In genomic region chr4:141630021-141630420, GRCm38 (mm10) we compare ENCODE assay signal across 22 mouse cellular contexts. TPM values are rescaled to one million over a fixed set of nuclear protein-coding genes. Genes with fewer than 3 reads are reported as not detected.
"Had no signal": no experiment of that assay in that cellular context is flagged by ENCODE, and none has a peak within 500 bp of the region (broad histone marks: within the 10 kb centered on the region; RNA-seq: fewer than 3 reads in every experiment).

No protein-coding gene starts in this region.

- H3K4me2 ChIP-seq: neural tube, embryonic 12.5 days; neural tube, embryonic 13.5 days; neural tube, embryonic 15.5 days; stomach, embryonic 15.5 days had no signal

- DNase-seq: retina, postnatal 1 day; right cerebral cortex, adult 18-20 months; right cerebral cortex, postnatal 14 days; right cerebral cortex, postnatal 25 days; right cerebral cortex, postnatal 4 days; spleen, adult 18-20 months; thymus, adult 18-20 months; thymus, adult 2 months; thymus, postnatal 14 days; thymus, postnatal 25 days; thymus, postnatal 36 days; thymus, postnatal 4 days had no signal

- H3K9me3 ChIP-seq: neural tube, embryonic 12.5 days; neural tube, embryonic 13.5 days; neural tube, embryonic 15.5 days; stomach, embryonic 15.5 days had no signal

- H3K27me3 ChIP-seq: neural tube, embryonic 12.5 days; neural tube, embryonic 13.5 days; neural tube, embryonic 15.5 days; stomach, embryonic 15.5 days had no signal

- H3K9ac ChIP-seq: neural tube, embryonic 12.5 days; neural tube, embryonic 13.5 days; neural tube, embryonic 15.5 days; stomach, embryonic 15.5 days had no signal

- H3K27ac ChIP-seq: neural tube, embryonic 12.5 days; neural tube, embryonic 13.5 days; neural tube, embryonic 15.5 days; stomach, embryonic 15.5 days; stomach, postnatal 0 days had no signal

- H3K4me3 ChIP-seq: neural tube, embryonic 12.5 days; neural tube, embryonic 13.5 days; neural tube, embryonic 15.5 days; stomach, embryonic 15.5 days had no signal

- H3K4me1 ChIP-seq: neural tube, embryonic 12.5 days; neural tube, embryonic 13.5 days; neural tube, embryonic 15.5 days; stomach, embryonic 15.5 days had no signal

RNA-seq across cellular contexts. Expression of gene Slc25a34, which starts 6.4 kb away (rescaled TPM):
- polyA plus RNA-seq: neural tube, embryonic 12.5 days; neural tube, embryonic 14.5 days; stomach, embryonic 14.5 days; thymus, postnatal 0 days had no signal

RNA-seq across cellular contexts. Expression of gene Tmem82, which starts 11.6 kb away (rescaled TPM):
- total RNA-seq: neutrophil, adult 5-6 weeks had no signal

RNA-seq across cellular contexts. Expression of gene Rsc1a1, which starts 55.4 kb away (rescaled TPM):
- polyA plus RNA-seq: neural tube, embryonic 12.5 days; neural tube, embryonic 13.5 days; neural tube, embryonic 15.5 days; stomach, embryonic 15.5 days; stomach, embryonic 16.5 days; stomach, postnatal 0 days; thymus, postnatal 0 days had no signal
